Mouse (Mus musculus): ENCODE measurements at regions not wholly inside any gene's neighbourhood (a gene's known extent, or its start where the extent isn't known, plus 50 kb on each side); places are given as distances from the start of the nearest gene placed in this dataset.

DNA sequence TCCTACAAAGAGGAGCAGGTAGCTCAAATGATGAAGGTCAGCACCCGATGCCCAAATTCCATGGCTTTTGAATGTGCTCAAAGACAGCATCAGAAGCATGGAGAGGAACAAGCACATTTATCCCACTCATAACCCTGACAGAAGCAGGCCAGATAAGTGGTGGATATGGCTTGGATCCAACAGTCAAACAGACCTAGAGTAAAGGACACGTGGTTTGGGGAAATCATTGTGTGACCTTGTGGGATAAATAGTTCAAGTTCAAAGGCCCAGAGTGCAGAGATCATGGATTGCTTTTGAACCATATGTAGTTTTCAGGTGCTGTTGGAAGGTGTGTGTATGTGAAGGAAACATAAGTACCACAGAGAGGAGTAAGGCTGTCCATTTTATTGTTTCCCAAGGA is 94.9 kb upstream of the H2al1a start:
- no peak overlapping the region for H3K9ac ChIP-seq (replicated peaks; ENCODE audit: low read depth, low read length)
- H3K4me2 ChIP-seq (ENCODE audit: low read depth, low read length), result no peak overlapping the region
- H3K4me1 ChIP-seq (ENCODE audit: control insufficient read depth, insufficient read depth, low read length), result no peaks in the 10 kb centered on the region
- H3K36me3 ChIP-seq (ENCODE audit: control insufficient read depth, insufficient read depth, low read length), result no peaks in the 10 kb centered on the region
- 92% methylated on average over 2 of the region's 2 CpGs for WGBS
- no peak overlapping the region for H3K4me3 ChIP-seq (ENCODE audit: low read depth, low read length)
- H3K9me3 ChIP-seq (ENCODE audit: control insufficient read depth, low read length), result no peaks in the 10 kb centered on the region
- no peak for ATAC-seq (ENCODE audit: low read depth)
- no peak overlapping the region for H3K27ac ChIP-seq (ENCODE audit: low read depth, low read length)
- H3K27me3 ChIP-seq (ENCODE audit: control insufficient read depth, insufficient read depth, low read length), result no peaks in the 10 kb centered on the region

DNA sequence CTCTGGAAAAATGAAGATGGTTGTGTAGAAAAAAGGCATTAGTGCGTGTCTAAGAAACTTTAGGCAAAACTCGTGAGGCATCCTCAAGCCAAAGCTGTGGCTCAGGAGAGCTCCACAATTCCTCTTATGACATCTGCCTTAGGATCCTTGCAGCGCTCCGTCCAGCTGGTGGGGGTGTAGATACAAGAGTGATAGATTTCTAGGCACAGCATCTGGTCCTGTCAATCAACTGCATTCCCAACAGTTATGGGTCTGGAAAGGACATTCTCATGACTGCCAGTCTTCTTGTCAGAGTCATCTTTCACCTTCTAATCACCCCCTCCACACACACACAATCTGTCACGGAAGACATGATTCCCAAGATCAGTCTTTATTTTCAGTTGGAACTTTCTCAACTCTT is 89.2 kb upstream of the H2al1a start:
- Histone ChIP-seq H3K4me2 (ENCODE audit: low read depth, low read length) (no peak overlapping the region), H3K27me3 (ENCODE audit: control insufficient read depth, insufficient read depth, low read length) (no peaks in the 10 kb centered on the region), H3K9me3 (ENCODE audit: control insufficient read depth, low read length) (no peaks in the 10 kb centered on the region), H3K36me3 (ENCODE audit: control insufficient read depth, insufficient read depth, low read length) (no peaks in the 10 kb centered on the region), H3K4me1 (ENCODE audit: control insufficient read depth, insufficient read depth, low read length) (no peaks in the 10 kb centered on the region), H3K4me3 (ENCODE audit: low read depth, low read length) (no peak overlapping the region), H3K27ac (ENCODE audit: low read depth, low read length) (no peak overlapping the region), H3K9ac (replicated peaks; ENCODE audit: low read depth, low read length) (no peak overlapping the region)
- WGBS, result 87% methylated on average over 5 of the region's 5 CpGs
- ATAC-seq (ENCODE audit: low read depth), result no peak

DNA sequence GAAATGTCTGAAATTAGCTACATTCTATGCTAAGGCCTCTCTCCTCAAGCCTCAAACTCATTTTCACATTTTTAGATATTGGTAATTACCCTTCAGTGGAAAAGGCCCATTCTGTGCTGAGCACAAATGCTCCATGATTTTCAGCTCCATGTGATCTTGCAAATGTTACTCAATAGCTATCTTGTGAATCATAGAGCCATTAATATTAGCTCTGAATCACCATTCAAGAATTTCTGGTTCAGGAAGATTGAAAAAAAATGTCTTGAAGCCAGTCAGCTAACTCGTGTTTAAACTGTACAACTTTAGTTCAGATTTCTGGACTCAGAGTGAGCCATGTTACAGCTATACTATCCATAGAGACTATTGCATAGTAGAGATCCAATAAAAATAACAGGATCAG is 86.2 kb upstream of the H2al1a start:
- WGBS, result 79% methylated on average over 1 of the region's 1 CpGs
- no peak overlapping the region for H3K4me3 ChIP-seq (ENCODE audit: low read depth, low read length)
- no peak for ATAC-seq (ENCODE audit: low read depth)

DNA sequence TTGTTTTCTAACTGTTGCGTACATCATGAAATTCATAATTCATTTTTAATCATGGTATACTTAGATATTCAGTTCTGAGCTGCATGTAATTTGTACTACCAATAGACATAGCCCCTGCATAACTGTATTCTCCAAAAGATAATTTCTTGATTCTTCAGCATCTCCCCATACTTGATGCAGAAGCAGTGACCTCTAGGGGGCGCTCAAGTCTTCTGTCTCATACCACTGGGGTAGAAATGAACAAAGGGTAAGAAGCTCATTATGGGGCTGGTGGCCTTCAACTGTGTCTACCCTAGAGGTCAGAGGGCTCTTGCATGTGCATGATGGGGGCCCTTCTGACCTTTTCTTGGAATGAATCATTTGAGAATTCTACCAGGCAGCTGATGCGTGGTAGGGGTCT is 85.6 kb upstream of the H2al1a start:
- Histone ChIP-seq H3K9me3 (ENCODE audit: control insufficient read depth, low read length) (no peaks in the 10 kb centered on the region), H3K27ac (ENCODE audit: low read depth, low read length) (no peak overlapping the region), H3K4me2 (ENCODE audit: low read depth, low read length) (no peak overlapping the region), H3K27me3 (ENCODE audit: control insufficient read depth, insufficient read depth, low read length) (no peaks in the 10 kb centered on the region), H3K9ac (replicated peaks; ENCODE audit: low read depth, low read length) (no peak overlapping the region), H3K4me1 (ENCODE audit: control insufficient read depth, insufficient read depth, low read length) (no peaks in the 10 kb centered on the region), H3K4me3 (ENCODE audit: low read depth, low read length) (no peak overlapping the region), H3K36me3 (ENCODE audit: control insufficient read depth, insufficient read depth, low read length) (no peaks in the 10 kb centered on the region)
- 67% methylated on average over 3 of the region's 3 CpGs for WGBS
- no peak for ATAC-seq (ENCODE audit: low read depth)

More for the DNA sequence above, 86.2 kb upstream of the H2al1a start:
- H3K4me1 ChIP-seq (ENCODE audit: control insufficient read depth, insufficient read depth, low read length), result no peaks in the 10 kb centered on the region
- H3K27ac ChIP-seq (ENCODE audit: low read depth, low read length), result no peak overlapping the region
- no peaks in the 10 kb centered on the region for H3K27me3 ChIP-seq (ENCODE audit: control insufficient read depth, insufficient read depth, low read length)
- no peak overlapping the region for H3K4me2 ChIP-seq (ENCODE audit: low read depth, low read length)
- no peak overlapping the region for H3K9ac ChIP-seq (replicated peaks; ENCODE audit: low read depth, low read length)
- no peaks in the 10 kb centered on the region for H3K9me3 ChIP-seq (ENCODE audit: control insufficient read depth, low read length)
- no peaks in the 10 kb centered on the region for H3K36me3 ChIP-seq (ENCODE audit: control insufficient read depth, insufficient read depth, low read length)

DNA sequence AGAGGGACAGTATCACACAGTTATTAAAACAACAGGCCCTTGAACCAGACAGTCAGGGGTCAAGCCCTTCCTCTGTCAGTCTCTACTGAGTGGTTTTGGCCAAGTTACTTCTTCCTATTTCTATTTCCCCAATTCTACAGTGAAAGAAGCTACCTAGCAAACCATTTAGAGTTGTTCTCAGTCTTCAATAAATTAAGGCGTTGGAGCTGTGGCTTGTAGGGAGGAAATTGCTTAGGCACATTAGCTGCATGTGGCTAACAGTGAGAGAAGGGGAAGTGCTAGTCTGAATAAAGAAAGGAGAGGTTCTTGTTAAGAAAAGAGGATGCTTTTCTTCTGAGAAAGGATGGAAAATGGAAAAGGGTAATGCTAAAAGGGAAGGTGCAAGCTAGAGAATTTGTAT is 60.0 kb upstream of the H2al1a start:
- H3K9me3 ChIP-seq (ENCODE audit: control insufficient read depth, low read length), result no peaks in the 10 kb centered on the region
- WGBS, result 78% methylated on average over 1 of the region's 1 CpGs

DNA sequence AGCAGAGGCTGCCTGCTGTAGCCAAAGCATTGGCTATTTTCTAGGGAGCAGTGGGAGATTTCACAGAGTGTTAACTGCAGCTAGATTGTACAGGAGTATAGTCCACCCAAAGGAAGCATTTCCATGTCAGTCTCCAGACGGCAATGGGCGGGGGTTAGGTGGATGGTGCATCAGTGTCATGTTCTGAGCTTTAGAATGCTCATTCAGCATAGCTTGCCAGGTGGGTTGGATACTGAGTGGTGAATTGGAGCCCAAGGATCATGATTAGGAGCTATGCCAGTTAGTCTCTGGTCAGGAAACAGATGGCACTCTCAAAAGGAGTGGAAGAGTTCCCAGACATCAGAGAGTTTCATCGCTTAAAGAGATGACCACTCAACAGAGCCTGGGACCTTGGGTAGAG is 53.5 kb upstream of the H2al1a start:
- Histone ChIP-seq H3K9ac (replicated peaks; ENCODE audit: low read depth, low read length) (no peak overlapping the region), H3K27me3 (ENCODE audit: control insufficient read depth, insufficient read depth, low read length) (no peaks in the 10 kb centered on the region), H3K27ac (ENCODE audit: low read depth, low read length) (no peak overlapping the region), H3K36me3 (ENCODE audit: control insufficient read depth, insufficient read depth, low read length) (no peaks in the 10 kb centered on the region), H3K9me3 (ENCODE audit: control insufficient read depth, low read length) (no peaks in the 10 kb centered on the region), H3K4me1 (ENCODE audit: control insufficient read depth, insufficient read depth, low read length) (0 out of 2 replicates have a peak, but pooled peaks cover 3% of the 10 kb centered on the region), H3K4me3 (ENCODE audit: low read depth, low read length) (no peak overlapping the region), H3K4me2 (ENCODE audit: low read depth, low read length) (no peak overlapping the region)
- 95% methylated on average over 3 of the region's 3 CpGs for WGBS
- ATAC-seq (ENCODE audit: low read depth), result no peak

More for the DNA sequence above, 60.0 kb upstream of the H2al1a start:
- Histone ChIP-seq H3K9ac (replicated peaks; ENCODE audit: low read depth, low read length) (no peak overlapping the region), H3K27me3 (ENCODE audit: control insufficient read depth, insufficient read depth, low read length) (no peaks in the 10 kb centered on the region), H3K4me1 (ENCODE audit: control insufficient read depth, insufficient read depth, low read length) (no peaks in the 10 kb centered on the region), H3K27ac (ENCODE audit: low read depth, low read length) (no peak overlapping the region), H3K4me2 (ENCODE audit: low read depth, low read length) (no peak overlapping the region), H3K4me3 (ENCODE audit: low read depth, low read length) (no peak overlapping the region), H3K36me3 (ENCODE audit: control insufficient read depth, insufficient read depth, low read length) (no peaks in the 10 kb centered on the region)
- no peak for ATAC-seq (ENCODE audit: low read depth)
